Mouse (Mus musculus): ENCODE results near the gene Rad54l.

Rad54l gene

DNA sequence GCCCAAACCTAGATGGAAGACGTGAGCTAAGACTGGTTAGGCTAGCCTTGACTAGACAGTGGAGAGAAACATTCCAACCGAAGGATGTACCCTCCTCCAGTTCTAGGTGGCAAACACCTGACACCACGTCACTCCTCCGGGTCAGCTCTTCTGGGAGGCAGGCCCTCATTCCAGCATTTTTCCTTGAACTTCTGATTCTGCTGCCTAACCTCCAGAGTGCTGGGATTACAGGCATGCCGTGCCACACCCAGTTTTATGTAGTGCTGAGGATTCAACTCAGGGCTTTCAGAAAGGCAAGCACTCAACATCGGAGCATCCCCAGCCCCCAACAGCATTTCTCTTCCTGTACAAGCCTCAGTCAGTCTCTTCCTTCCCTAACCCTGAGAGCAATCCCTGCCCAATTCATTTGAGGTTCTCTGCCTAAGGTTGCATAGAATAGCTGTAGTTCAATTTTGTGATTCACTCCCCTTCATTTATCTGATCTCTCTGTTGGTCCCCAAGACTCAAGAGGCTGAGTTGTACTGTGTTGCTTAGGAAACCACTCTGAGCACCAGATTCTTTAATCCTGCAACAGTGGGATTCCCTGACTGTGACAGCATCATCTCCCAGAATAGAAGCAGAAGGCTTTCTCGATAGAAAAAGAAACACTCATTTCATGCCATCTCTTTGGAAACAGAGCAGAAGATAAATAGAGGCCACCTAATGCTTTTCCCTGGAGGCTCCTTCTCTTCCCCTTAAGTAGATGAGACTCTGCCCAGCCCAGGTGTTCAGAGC is 17.5 kb upstream of the Rad54l start:
- no peak for DNase-seq

DNA sequence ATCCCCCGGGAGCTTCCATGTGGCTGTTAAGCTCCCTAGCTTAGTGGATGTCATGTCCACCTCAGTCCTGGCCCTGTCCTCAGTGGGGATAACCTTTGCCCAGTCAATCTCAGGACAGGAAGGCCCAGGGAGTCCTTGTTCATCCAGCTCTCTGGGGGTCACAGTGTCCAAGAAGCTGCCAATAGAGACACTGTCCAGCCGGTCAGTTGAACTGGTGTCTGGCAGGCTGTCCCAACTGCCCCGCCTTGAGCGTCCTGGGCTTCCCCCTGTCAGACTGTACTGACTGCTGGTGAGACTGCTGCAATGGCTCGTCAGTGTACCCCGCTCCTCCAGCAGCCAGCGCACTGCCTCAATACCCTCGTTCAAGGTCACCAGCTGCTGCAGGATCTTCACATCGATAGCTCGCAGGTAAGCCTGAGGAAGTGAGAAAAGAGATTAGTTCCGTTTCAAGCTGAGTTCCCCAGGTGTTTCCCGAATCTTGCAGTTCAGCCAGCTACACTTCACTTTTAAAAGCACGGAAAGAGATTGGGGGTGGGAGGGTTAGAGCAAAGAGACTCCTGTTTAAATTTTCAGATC is 14.0 kb upstream of the Rad54l start:
- DNase-seq: no peak

DNA sequence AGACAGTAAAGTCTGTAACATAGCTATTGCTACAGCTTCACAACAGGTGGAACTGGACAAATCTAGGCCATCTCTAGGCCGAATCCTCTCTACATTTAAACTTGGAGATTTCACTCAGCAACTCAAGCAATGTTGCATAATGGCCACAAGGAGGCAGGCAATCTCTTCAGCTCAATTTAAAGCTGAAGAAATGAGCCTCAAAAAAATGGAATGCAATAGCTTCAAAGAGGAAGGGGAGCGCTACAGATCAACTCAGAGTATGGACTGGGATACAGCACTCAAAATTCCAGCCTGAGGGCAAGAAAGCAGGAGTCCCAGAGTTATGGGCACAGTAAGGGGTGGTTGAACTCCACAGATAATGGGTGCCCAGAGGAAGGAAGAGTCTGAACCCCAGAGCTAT is 11.5 kb upstream of the Rad54l start:
- no peak for DNase-seq

DNA sequence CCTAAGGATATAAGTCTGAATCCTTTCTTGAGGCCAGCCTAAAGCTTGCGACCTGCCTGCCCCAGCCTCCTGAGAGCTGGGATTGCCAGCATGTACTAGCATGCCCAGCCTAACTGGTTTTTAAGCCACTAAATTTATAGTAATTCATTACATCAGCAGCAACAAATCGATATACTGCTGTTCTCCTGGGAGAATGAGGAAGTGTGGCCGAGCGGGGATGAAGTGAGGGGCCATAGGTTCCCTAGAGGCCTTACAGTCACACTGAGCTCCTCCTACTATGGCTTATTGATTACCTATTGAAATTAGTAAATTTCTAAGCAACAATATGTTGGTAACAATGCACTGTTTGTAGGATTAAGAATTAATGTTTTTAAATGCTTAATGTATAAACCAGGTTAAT is 9.6 kb upstream of the Rad54l start:
- DNase-seq: no peak

DNA sequence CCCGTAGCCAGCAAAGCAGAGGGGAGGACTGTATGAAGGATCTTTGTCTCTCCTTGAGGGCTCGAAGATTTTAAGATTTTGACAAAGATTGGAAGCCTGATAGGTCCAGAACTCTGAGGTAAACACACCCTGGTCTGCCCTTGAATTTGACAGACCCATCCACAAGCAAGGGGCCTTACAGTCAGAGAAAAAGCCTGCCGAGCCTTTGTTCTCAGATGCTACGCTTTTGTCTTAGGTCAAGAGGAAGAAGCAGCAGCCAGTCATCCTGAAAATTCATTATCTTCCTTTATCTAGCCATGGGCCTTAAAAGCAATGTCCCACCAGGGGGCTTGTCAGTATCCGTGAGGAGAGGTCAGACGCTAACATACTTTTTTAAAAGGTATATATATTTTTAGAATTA is 4.5 kb upstream of the Rad54l start:
- no peak for DNase-seq

DNA sequence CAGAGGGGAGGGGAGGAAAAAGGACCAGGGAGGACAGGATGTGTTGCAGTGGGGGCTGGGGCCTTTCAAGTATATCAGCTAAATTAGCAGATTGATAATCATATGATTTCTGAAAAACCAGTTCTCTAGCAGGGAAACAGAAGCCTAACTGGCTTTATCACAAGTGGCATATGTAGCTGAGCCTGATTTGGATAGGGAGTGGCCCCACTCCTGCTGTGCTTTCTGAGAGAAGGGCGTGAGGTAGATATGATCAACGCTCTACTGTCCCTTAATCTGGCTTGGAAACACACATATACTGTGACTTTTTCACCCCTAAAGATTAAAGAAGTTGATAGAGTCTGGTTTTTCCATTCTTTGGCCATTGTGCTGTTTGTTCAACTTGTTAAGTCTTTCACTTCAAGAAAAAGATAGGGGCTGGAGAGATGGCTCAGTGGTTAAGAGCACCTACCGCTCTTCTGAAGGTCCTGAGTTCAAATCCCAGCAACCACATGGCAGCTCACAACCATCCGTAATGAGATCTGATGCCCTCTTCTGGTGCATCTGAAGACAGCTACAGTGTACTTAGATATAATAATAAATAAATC is 2.4 kb upstream of the Rad54l start:
- DNase-seq: no peak

DNA sequence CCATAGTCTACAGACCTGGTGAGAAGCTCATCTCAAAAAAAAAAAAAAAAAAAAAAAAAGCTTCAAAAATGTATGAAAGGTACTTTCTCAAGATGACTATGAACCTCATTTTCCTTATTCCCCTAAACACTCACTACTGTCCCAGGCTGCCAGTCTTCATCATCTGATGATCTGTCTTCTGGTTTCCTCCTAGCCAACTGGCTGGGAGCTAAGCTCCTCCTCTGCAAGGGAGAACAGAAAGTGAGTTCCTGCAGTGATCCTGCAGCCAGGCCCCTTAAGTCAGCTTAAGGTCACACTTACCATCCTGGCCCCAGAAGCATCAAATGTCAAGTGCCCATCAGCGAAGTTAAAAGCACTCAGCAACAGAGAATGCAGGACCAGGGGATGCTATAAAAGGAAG is 728 bp downstream of the Rad54l start:
- no peak for DNase-seq

DNA sequence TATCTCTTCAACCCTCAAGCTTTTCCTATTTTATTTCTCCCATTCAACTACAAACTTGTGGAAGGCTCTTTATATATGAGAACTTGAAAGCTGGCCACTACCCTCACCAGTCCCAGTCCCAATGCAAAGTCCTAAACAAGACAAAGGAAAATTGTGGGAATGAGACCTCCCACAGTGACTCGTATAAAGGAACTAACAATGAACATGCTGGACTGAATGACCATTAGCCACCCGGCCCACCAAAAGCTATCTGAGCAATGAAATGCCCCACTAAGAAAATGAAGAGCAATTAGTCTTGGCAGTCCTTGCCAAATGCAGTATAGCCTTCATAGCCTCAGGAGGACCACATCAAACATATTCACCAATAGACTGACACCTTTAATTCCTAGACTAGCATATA is 12.0 kb downstream of the Rad54l start:
- DNase-seq: no peak

DNA sequence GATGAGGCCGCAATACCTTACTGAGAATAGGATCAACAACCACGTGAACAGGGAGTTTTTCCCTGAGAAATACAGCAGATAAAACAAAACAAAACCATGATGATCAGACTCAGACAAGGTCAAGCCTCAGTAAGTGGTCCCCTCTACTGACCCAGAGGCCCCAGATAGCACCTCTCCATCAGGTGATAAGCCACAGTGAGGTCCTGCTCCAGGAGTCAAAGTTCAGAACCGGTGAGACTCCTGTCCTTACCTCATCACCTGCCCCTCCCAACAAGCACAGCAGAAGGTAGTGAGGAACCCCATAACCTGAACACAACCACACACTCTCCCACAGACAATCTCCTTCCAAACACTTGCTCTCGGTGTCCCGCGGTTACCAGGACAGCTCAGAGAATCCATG is 12.8 kb downstream of the Rad54l start:
- no peak for DNase-seq

DNA sequence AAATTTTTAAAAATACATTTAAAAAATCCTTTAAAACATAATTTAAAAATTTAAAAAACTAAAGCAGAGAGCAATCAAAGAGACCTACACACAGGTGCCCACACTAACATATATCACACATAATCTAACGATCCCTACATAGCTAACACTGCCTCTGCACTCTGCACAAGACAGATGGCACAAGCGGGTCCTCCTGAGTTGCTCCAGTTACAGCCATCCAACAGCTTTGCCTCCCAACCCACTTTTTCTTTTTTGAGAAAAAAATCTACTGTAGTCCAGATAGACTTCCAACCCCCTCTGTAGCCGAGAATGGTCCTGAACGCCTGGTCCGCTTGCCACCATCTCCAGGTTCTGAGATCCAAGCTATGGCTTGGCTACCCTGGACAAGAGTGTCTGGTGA is 18.2 kb downstream of the Rad54l start:
- DNase-seq: no peak

DNA sequence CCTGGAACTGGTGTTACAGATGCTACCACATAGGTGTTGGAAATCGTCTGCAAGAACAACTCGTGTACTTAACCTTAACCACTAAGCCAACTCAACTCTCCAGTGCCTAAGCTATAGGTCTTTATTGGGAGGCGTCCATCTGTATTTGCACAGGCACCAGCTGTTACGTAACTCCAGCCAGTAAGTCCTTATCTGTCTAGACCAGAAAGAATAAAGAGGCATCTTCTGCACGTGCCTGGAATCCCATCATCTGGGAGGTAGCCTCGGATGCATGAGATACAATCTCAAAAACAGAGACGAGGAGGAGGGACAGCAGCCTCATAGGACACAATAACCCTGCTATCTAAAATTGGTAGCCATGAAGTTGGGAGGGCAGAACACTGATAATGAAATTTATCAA is 22.5 kb downstream of the Rad54l start:
- no peak for DNase-seq

DNA sequence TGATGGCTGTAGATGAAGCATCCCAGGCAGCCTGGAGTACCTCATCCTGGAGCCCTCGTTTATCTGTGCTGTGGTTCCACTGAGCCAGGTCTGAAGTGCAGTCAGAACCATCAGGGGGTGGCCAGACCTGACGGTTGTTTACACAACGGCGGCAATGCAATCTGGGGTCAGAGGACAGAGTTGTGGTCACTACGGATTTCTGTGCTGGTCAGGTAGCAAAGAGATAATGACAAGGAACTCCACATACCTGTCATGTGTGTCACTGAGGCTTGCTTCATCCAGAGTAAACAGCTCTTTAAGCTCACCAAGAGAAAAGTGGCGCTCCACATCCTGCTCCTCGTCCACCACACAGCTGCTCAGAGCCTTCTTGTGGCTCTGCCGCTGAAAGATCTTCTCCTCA is 26.3 kb downstream of the Rad54l start:
- DNase-seq: no peak

DNA sequence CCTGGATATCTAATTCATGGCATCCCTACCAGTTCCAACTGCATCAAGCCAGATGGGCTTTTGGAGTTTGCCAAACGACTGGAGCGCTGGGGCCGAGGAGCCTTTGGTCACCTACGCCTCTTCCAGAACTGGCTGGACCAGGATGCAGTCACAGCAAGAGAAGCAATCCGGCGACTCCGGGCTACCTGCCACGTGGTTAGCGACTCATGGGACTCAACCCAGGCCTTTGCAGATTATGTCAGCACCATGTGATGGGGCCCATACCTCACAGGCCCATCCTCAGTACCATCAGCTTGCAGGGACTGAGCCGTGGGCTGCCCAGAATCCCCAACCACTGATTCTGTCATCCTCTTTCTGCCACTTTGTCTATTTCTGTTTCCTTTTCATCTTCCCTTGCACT is 27.2 kb downstream of the Rad54l start:
- DNase-seq: no peak

DNA sequence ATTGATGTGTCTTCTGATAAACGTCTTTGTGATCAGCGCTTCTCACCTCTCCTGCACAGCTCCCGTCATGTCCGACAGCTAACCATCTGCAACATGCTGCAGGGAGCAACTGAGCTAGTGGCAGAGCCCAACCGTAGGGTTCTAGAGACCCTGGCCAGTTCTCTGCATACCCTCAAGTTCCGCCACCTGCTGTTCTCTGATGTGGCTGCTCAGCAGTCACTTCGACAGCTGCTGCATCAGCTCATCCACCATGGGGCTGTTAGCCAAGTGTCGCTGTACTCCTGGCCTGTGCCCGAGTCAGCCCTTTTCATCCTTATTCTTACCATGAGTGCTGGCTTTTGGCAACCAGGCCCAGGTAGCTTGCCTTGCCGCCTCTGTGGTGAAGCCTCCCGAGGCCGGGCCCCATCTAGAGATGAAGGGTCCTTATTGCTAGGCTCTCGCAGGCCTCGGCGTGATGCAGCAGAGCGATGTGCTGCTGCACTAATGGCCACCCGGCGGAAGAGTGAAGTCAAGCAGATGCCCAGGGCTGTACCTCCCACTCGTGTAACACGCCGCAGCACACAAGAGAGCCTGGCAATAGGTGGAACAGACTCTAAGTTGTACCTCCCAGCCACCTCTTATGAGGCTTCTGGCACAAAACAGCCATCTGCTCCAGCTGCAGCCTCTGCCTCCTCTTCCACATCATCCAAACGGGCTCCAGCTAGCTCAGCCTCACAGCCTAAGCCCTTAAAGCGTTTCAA is 34.8 kb downstream of the Rad54l start:
- DNase-seq: no peak

DNA sequence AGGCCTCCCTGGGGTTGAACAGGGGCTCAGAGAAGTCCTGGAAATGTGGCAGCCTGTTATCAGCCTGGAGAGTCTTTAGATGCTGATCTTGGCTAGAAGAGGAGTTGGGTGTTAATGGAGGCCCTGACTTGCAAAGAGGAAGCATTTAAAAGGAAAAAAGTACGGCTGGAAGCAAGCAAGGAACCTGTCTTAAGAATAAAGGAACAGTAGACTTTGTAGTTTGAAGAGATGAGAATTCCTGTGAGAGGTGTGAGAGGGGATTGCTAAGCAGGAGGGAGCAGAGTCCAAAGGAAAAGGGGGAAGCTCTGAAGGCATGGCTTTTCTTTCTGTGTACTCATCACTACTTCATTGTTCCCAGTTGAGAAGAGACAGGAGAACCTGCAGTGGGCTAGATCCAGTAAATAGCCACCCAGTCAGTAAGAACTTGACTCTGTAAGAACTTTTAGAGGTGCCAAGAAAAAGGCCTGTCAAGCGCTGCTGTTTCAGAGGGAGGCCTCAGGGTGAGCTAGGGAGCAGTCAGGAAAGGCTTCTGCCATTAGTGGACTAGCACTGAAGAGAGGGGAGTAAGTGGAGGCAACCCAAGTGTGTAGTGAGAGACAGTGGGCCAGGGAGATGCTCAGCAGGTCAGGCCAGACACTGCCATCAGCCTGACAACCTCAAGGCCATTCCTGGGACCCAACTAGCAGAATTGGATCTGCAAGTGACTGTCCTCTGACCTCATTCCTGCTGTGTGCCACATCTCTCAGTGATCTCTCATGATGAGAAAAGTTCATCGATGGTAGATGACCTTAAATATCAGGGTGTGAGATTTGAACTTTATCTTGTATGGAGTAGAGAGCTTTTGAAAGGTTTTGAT is 46.0 kb downstream of the Rad54l start:
- DNase-seq: peak; percentile 14 to 39

DNA sequence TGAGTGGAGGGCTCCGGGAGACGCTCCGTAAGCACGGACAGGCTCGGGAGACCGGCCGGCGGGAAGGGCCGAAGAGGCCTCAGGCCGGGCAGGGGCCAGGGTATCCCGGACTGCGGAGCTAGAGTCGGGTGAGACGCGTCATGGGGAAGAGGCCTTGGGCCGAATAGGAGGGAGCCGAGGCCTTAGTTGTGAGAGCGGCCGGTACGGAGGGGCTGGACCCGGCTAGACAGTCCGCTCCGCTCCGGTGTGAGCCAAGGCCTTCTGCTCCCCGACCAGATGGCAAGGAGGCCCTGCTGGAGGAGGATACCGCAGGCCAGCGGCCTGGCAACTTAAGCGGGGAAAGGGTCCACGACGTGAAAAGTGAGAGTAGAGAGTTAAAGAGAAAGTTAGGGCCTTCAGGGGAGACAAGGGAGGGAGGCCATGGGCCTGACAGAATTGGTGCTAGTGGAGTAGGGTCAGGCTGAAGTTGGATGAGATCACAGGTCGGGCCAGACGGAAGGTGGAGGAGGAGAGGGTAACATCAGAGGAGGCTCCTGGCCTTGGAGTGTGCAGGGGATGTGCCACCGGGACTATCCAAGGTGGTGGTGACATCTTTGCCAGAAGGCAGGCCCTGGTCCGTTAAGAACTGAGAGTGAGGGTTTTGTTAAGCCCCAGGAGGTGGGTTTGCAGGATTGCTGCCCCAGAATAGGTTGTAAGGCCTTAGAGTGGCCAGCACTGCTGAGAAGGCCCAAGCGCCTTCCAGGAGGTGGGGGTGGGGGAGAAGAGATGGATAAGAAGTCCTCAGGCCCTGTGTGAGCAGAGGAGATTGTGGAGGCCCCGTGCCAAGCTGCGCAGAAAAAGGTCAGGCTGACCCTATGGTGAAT is 46.9 kb downstream of the Rad54l start:
- DNase-seq: peak; percentile 55 to 72

DNA sequence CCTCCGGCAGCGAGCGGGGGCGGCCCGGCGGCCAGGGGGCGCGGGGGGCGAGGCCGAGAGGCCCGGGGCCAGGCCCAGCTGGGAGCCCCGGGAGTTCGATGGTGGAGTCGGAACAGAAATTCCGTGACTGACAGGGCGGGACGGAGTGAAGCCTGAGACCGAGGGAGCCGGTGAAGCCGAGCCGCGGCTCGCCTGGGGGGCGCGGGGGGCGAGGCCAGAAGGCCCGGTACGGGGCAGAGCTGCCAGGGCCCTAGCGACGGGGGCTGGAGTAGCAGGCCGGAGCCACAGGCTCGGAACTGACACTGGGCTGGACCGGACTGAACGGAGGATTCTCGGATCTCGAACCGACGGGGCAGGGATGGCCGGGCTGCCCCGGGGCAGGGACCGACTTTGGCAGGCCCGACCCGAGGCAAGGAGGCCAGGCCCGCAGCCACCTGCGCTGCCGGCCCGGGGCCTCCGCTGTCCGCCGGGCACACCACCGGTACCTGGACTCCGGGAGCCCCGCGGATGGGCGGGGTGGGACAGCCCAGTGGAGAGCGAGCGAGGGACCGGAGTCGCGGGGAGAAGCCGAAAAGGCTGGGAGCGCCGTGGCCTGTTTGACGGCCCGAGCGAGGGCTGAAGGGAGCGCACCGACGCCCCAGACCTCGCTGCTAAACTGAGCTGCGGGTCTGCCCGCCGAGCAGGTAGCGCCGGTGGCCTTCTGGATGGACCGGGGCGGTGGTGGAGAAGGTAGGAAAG is 47.7 kb downstream of the Rad54l start:
- peak; percentile 83 to 90 for DNase-seq

DNA sequence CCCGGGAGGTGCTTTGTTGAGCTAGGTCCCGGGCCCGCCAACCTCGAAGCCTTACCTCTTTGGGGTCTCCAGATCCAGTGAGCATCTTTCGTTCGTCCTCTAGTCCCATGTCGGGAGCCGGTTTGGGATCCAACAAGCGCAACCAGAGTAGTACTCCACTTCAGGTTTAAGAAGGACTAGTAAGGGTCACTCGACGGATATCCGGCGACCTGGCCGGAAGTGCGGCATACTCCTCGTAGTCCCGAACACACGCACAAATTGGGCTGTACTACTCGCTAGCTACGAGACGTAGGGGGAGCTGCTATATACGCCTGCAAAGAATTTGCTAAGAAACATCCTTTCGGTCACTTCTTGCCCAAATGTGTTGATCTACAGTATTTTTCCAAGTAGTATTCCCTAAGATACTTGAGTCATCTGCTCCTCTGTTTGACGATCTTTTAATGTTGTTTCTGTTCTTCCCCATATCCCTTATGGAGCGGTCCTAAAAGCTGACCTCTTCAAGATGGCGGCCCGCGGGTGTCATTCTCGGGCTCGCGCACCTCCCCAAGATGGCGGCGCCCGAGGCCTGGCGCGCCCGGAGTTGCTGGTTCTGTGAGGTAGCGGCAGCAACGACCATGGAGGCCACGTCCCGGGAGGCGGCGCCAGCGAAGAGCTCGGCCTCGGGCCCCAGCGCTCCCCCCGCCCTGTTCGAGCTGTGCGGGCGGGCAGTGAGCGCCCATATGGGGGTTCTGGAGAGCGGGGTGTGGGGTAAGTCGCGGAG is 48.4 kb downstream of the Rad54l start, which contains the start of the genes Uqcrh and Lrrc41:
Uqcrh (minus strand) TSS at position 211 of the 760 bp plus-strand sequence.
Lrrc41 (plus strand) TSS at position 409 of the 760 bp plus-strand sequence.
- DNase-seq: peak; percentile 96 to 97

DNA sequence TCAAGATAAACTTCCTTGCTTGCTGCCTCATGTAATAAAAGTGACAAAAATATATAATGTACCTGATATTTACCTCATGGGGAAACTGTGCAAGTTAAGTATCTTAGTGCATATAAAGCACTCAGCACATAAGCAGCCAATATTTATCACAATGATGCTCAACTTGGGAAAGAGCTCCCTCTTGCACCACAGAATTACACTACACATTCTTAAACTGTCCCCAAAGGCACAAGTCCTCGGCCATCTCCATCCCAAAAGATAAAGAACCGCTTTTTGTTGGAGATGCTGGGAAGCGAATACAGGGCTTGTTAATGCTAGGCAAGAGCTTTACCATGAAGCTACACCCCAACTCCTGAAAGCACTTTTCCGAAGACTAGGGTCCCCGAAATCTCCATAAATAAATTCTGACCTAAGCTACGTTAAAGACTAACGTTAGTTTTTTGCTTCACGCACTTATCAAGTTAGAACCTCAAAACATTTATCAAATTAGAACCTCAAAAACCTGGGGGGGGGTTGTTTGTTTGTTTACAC is 49.3 kb downstream of the Rad54l start:
- no peak for DNase-seq

DNA sequence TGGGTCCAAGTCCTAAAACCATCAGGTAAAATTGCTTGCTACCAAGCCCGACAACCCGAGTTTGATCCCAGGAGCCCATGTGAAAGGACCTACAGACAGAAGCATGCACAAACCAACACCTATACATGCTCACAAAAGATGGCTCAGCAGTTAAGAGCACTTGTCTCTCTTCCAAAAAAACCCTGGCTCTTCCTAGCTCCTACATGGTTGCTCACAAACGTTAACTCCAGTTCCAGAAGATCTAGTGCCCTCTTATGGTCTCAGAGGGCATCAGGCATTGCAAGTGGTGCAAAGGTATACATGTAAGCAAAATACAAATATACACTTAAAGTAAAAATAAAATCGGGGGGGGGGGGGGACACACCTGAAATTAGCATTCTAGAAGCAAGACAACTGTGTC is 50.3 kb downstream of the Rad54l start:
- no peak for DNase-seq

All from kidney, postnatal 4 days (tissue).